Mouse (Mus musculus) G1E (cell line): Measurements from ENCODE around the gene Rtn4rl1. TPM values are rescaled to one million over a fixed set of nuclear protein-coding genes. Genes with fewer than 3 reads are reported as not detected.
A peak's percentile ranks its signal among the peaks of the same experiment; 100 is the strongest.

ENCODE experiments used
- ATAC-seq: 2 replicates; pipeline ENCODE4 v1.8.0; 2016; ENCODE audit warnings: mild to moderate bottlenecking; ENCODE audit not compliant: insufficient number of reproducible peaks, poor library complexity, low FRiP score, severe bottlenecking; ENCODE audit errors: extremely low read depth
- DNase-seq: peaks from one replicate; pipeline ENCODE4 v3.0.0; 2012; ENCODE audit warnings: low spot score
- H3K27me3 ChIP-seq: 2 replicates; pipeline ENCODE4 v1.6.1; 2012; ENCODE audit warnings: mild to moderate bottlenecking, low read length, inconsistent platforms; ENCODE audit not compliant: insufficient read depth
- H3K36me3 ChIP-seq: replicated peaks from 2 replicates; pipeline ENCODE3; 2012; ENCODE audit warnings: mild to moderate bottlenecking, inconsistent platforms
- H3K4me1 ChIP-seq: 2 replicates; pipeline ENCODE4 v1.6.1; 2012; ENCODE audit warnings: low read depth, low read length, inconsistent platforms, mixed read lengths; ENCODE audit not compliant: insufficient read depth
- H3K4me3 ChIP-seq: 2 replicates; pipeline ENCODE4 v1.5.1; 2012; ENCODE audit warnings: low read depth, mild to moderate bottlenecking, inconsistent platforms, low read length, moderate library complexity, mixed read lengths
- H3K9me3 ChIP-seq: replicated peaks from 2 replicates; pipeline ENCODE4 v1.6.1; 2012; ENCODE audit warnings: inconsistent platforms
- CTCF ChIP-seq: IDR thresholded peaks from 2 replicates; pipeline ENCODE4 v1.5.1; 2012; ENCODE audit warnings: low read depth, low read length, inconsistent platforms, mixed read lengths
- GATA1 ChIP-seq: IDR thresholded peaks from 2 replicates; pipeline ENCODE4 v1.6.1; 2012; ENCODE audit warnings: borderline replicate concordance, low read length, inconsistent platforms, mixed read lengths
- GATA2 ChIP-seq: IDR thresholded peaks from 2 replicates; pipeline ENCODE4 v1.6.1; 2012; ENCODE audit warnings: low read depth, low read length, inconsistent platforms, borderline replicate concordance
- POLR2AphosphoS5 ChIP-seq: IDR thresholded peaks from 2 replicates; pipeline ENCODE4 v1.6.1; 2012; ENCODE audit warnings: low read depth, low read length, inconsistent platforms; ENCODE audit not compliant: insufficient replicate concordance
- TAL1 ChIP-seq: conservative IDR thresholded peaks from 2 replicates; pipeline ENCODE4 v1.6.1; 2012; ENCODE audit warnings: low read depth, low read length, inconsistent platforms, mixed read lengths
- polyA plus RNA-seq: library from polyadenylated mRNA; stranded (reverse); fragments of >175 nt; gene quantifications from 2 replicates; pipeline ENCODE4 v1.2.3, GENCODE M21; 2012
- total RNA-seq, 2 experiments: library from RNA; stranded (forward) in 1 of 2; stranded (reverse) in 1 of 2; fragments of 200-1000 nt in 1 of 2; fragments of >200 nt in 1 of 2; fragmentation: Nextera tagmentation in 1 of 2; gene quantifications; 2 replicates each; pipeline ENCODE4 v1.2.3; 2014 to 2017

Rtn4rl1 gene
- total and polyA plus RNA-seq, 3 experiments = not detected

GRCm38 (mm10) chr11:75183917-75184570, 9.5 kb upstream of the Rtn4rl1 start:
- Histone ChIP-seq H3K27me3 (no peaks in the 10 kb centered on the region), H3K4me1 (peaks cover 18% of the 10 kb centered on the region), H3K9me3 (no peaks in the 10 kb centered on the region), H3K4me3 (no peak overlapping the region), H3K36me3 (peaks cover 88% of the 10 kb centered on the region)
- DNase-seq (no peak), ATAC-seq (no peak)
- no peak for TF ChIP-seq GATA1
- no peak for TF ChIP-seq POLR2AphosphoS5
- no peak for TF ChIP-seq CTCF
- TF ChIP-seq TAL1 = no peak
- no peak for TF ChIP-seq GATA2

GRCm38 (mm10) chr11:75184573-75184972, 9.0 kb upstream of the Rtn4rl1 start:
- Histone ChIP-seq H3K36me3 (peaks cover 84% of the 10 kb centered on the region), H3K27me3 (no peaks in the 10 kb centered on the region), H3K9me3 (no peaks in the 10 kb centered on the region), H3K4me1 (peaks cover 20% of the 10 kb centered on the region), H3K4me3 (no peak overlapping the region)
- no peak for TF ChIP-seq POLR2AphosphoS5
- no peak for TF ChIP-seq TAL1
- no peak for TF ChIP-seq GATA2
- TF ChIP-seq CTCF = no peak
- TF ChIP-seq GATA1 = no peak
- no peak for DNase-seq
- no peak for ATAC-seq

GRCm38 (mm10) chr11:75184986-75185385, 8.6 kb upstream of the Rtn4rl1 start:
- Histone ChIP-seq H3K9me3 (no peaks in the 10 kb centered on the region), H3K27me3 (no peaks in the 10 kb centered on the region), H3K36me3 (peaks cover 80% of the 10 kb centered on the region), H3K4me3 (no peak overlapping the region), H3K4me1 (peaks cover 20% of the 10 kb centered on the region)
- ATAC-seq = no peak
- DNase-seq = no peak
- TF ChIP-seq CTCF (no peak), TAL1 (no peak), GATA1 (no peak), GATA2 (no peak)

- H3K4me1 ChIP-seq = peaks cover 49% of the 10 kb centered on the region
- H3K27me3 ChIP-seq = peaks cover 38% of the 10 kb centered on the region
- peaks cover 10% of the 10 kb centered on the region for H3K9me3 ChIP-seq
- DNase-seq = peak; percentile 54
- peaks cover 31% of the 10 kb centered on the region for H3K36me3 ChIP-seq
- TF ChIP-seq GATA1 (no peak), CTCF (no peak), POLR2AphosphoS5 (no peak), GATA2 (no peak), TAL1 (no peak)
- ATAC-seq = no peak; the same call in 1 of the 2 replicates
- peak overlapping the region; percentile 82 for H3K4me3 ChIP-seq
These were observed 3.7 kb upstream of the Rtn4rl1 start for GRCm38 (mm10) chr11:75189713-75190370.

- peaks cover 10% of the 10 kb centered on the region for H3K9me3 ChIP-seq
- H3K36me3 ChIP-seq = peaks cover 26% of the 10 kb centered on the region
- peak; percentile 72 for ATAC-seq
- peaks cover 43% of the 10 kb centered on the region for H3K27me3 ChIP-seq
- peaks cover 52% of the 10 kb centered on the region for H3K4me1 ChIP-seq
- TF ChIP-seq POLR2AphosphoS5 (no peak), GATA1 (no peak), GATA2 (no peak), CTCF (no peak), TAL1 (no peak)
- peak overlapping the region; percentile 82 for H3K4me3 ChIP-seq
- DNase-seq = peak; percentile 78
These were observed 3.2 kb upstream of the Rtn4rl1 start for GRCm38 (mm10) chr11:75190371-75190724.

GRCm38 (mm10) chr11:75190905-75191441, 2.6 kb upstream of the Rtn4rl1 start, which contains the start of gene Dph1:
Gene Dph1 (minus strand): TSS chr11:75191241.
- H3K4me3 ChIP-seq = peak within 1 kb of the TSS; percentile 82
- peaks cover 49% of the 10 kb centered on the region for H3K27me3 ChIP-seq
- peaks cover 53% of the 10 kb centered on the region for H3K4me1 ChIP-seq
- no peak for TF ChIP-seq GATA1
- no peak for TF ChIP-seq TAL1
- TF ChIP-seq GATA2 = no peak
- TF ChIP-seq CTCF = no peak
- TF ChIP-seq POLR2AphosphoS5 = no peak
- H3K36me3 ChIP-seq = peaks cover 20% of the 10 kb centered on the region
- DNase-seq (no peak), ATAC-seq (no peak)
- H3K9me3 ChIP-seq = peaks cover 10% of the 10 kb centered on the region
